Comparison of ENCODE assay signal across 13 mouse cellular contexts in the genomic region with DNA sequence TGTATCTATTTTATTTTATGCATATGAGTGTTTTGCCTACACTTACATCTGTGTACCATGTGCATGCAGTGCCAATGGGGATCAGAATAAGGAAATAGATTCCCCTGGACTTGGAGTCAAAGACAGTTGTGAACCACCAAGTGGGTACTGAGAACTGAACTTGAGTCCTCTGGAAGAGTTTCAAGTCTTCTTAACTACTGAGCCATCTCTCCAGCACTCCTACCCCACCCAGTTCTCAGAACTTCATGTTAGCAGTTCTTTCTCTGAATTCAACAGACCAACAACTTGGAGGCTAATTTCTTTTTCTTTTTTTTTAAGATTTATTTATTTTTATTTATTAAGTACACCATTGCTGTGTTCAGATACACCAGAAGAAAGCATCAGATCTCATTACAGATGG.
"Had no signal": no experiment of that assay in that cellular context is flagged by ENCODE, and none has a peak within 500 bp of the region (broad histone marks: within the 10 kb centered on the region; RNA-seq: fewer than 3 reads in every experiment).

No protein-coding gene starts in this region.

- ATAC-seq: lung, postnatal 0 days; midbrain, embryonic 13.5 days; midbrain, embryonic 15.5 days had no signal

- H3K4me3 ChIP-seq: lung, embryonic 15.5 days; megakaryocyte, embryonic 14.5 days; midbrain, embryonic 13.5 days; midbrain, embryonic 15.5 days; neural tube, embryonic 12.5 days; stomach, embryonic 15.5 days had no signal

- H3K36me3 ChIP-seq: lung, embryonic 15.5 days; midbrain, embryonic 13.5 days; midbrain, embryonic 15.5 days; neural tube, embryonic 12.5 days; stomach, embryonic 15.5 days had no signal

- DNase-seq: lung, adult 2 months; lung, postnatal 14 days; lung, postnatal 36 days; right cerebral cortex, postnatal 14 days; thymus, postnatal 14 days; thymus, postnatal 36 days had no signal

- H3K27me3 ChIP-seq: lung, embryonic 15.5 days; megakaryocyte, embryonic 14.5 days; midbrain, embryonic 13.5 days; midbrain, embryonic 15.5 days; neural tube, embryonic 12.5 days; stomach, embryonic 15.5 days had no signal

- H3K4me1 ChIP-seq: lung, embryonic 15.5 days; midbrain, embryonic 13.5 days; midbrain, embryonic 15.5 days; neural tube, embryonic 12.5 days; stomach, embryonic 15.5 days had no signal

- H3K9me3 ChIP-seq: lung, embryonic 15.5 days; megakaryocyte, embryonic 14.5 days; midbrain, embryonic 13.5 days; midbrain, embryonic 15.5 days; neural tube, embryonic 12.5 days; stomach, embryonic 15.5 days had no signal
